Mouse (Mus musculus): ENCODE results near the gene Cacna1a. TPM values are rescaled to one million over a fixed set of nuclear protein-coding genes. Genes with fewer than 3 reads are reported as not detected.

Cacna1a gene
- polyA plus RNA-seq, 1 experiment: 21.6 TPM

GRCm38 (mm10) chr8:84426087-84426486, 37.8 kb downstream of the Cacna1a start:
- Histone ChIP-seq H3K36me3 (replicated peaks; ENCODE audit: low read length) (no peaks in the 10 kb centered on the region), H3K9me3 (no peaks in the 10 kb centered on the region), H3K4me1 (peaks cover 8% of the 10 kb centered on the region), H3K27me3 (replicated peaks) (peaks cover 40% of the 10 kb centered on the region), H3K4me3 (replicated peaks) (no peak overlapping the region)
- TF ChIP-seq GATA1 (IDR thresholded peaks at IDR 0.05; ENCODE audit: borderline replicate concordance, low read length) (no peak), FLI1 (IDR thresholded peaks at IDR 0.05; ENCODE audit: low read length) (no peak)

- H3K4me3 ChIP-seq (replicated peaks): no peak overlapping the region
- H3K9me3 ChIP-seq: no peaks in the 10 kb centered on the region
- H3K36me3 ChIP-seq (replicated peaks; ENCODE audit: low read length): no peaks in the 10 kb centered on the region
- peaks cover 42% of the 10 kb centered on the region for H3K27me3 ChIP-seq (replicated peaks)
- TF ChIP-seq GATA1 (IDR thresholded peaks at IDR 0.05; ENCODE audit: borderline replicate concordance, low read length) (no peak), FLI1 (IDR thresholded peaks at IDR 0.05; ENCODE audit: low read length) (no peak)
- H3K4me1 ChIP-seq: peaks cover 8% of the 10 kb centered on the region
Observed at GRCm38 (mm10) chr8:84426582-84426981, 38.3 kb downstream of the Cacna1a start.

GRCm38 (mm10) chr8:84428034-84428433, 39.8 kb downstream of the Cacna1a start:
- H3K27me3 ChIP-seq (replicated peaks): peaks cover 41% of the 10 kb centered on the region
- peaks cover 8% of the 10 kb centered on the region for H3K4me1 ChIP-seq
- no peaks in the 10 kb centered on the region for H3K36me3 ChIP-seq (replicated peaks; ENCODE audit: low read length)

GRCm38 (mm10) chr8:84429014-84429413, 40.8 kb downstream of the Cacna1a start:
- peaks cover 8% of the 10 kb centered on the region for H3K4me1 ChIP-seq
- no peaks in the 10 kb centered on the region for H3K36me3 ChIP-seq (replicated peaks; ENCODE audit: low read length)
- no peaks in the 10 kb centered on the region for H3K9me3 ChIP-seq
- peaks cover 42% of the 10 kb centered on the region for H3K27me3 ChIP-seq (replicated peaks)
- TF ChIP-seq GATA1 (IDR thresholded peaks at IDR 0.05; ENCODE audit: borderline replicate concordance, low read length) (no peak), FLI1 (IDR thresholded peaks at IDR 0.05; ENCODE audit: low read length) (no peak)
- no peak overlapping the region for H3K4me3 ChIP-seq (replicated peaks)

More at GRCm38 (mm10) chr8:84428034-84428433, 39.8 kb downstream of the Cacna1a start:
- no peaks in the 10 kb centered on the region for H3K9me3 ChIP-seq
- no peak overlapping the region for H3K4me3 ChIP-seq (replicated peaks)
- TF ChIP-seq FLI1 (IDR thresholded peaks at IDR 0.05; ENCODE audit: low read length) (no peak), GATA1 (IDR thresholded peaks at IDR 0.05; ENCODE audit: borderline replicate concordance, low read length) (no peak)

- no peaks in the 10 kb centered on the region for H3K36me3 ChIP-seq (replicated peaks; ENCODE audit: low read length)
- TF ChIP-seq FLI1 (IDR thresholded peaks at IDR 0.05; ENCODE audit: low read length): no peak
- TF ChIP-seq GATA1 (IDR thresholded peaks at IDR 0.05; ENCODE audit: borderline replicate concordance, low read length): no peak
- no peak overlapping the region for H3K4me3 ChIP-seq (replicated peaks)
- H3K4me1 ChIP-seq: peaks cover 8% of the 10 kb centered on the region
- H3K9me3 ChIP-seq: no peaks in the 10 kb centered on the region
- H3K27me3 ChIP-seq (replicated peaks): peaks cover 39% of the 10 kb centered on the region
Observed at GRCm38 (mm10) chr8:84429492-84429891, 41.3 kb downstream of the Cacna1a start.

GRCm38 (mm10) chr8:84435370-84435769, 47.1 kb downstream of the Cacna1a start:
- no peak for TF ChIP-seq FLI1 (IDR thresholded peaks at IDR 0.05; ENCODE audit: low read length)
- TF ChIP-seq GATA1 (IDR thresholded peaks at IDR 0.05; ENCODE audit: borderline replicate concordance, low read length): no peak
- Histone ChIP-seq H3K36me3 (replicated peaks; ENCODE audit: low read length) (no peaks in the 10 kb centered on the region), H3K27me3 (replicated peaks) (peaks cover 28% of the 10 kb centered on the region), H3K4me3 (replicated peaks) (no peak overlapping the region), H3K4me1 (no peaks in the 10 kb centered on the region), H3K9me3 (no peaks in the 10 kb centered on the region)

GRCm38 (mm10) chr8:84439813-84440212, 51.6 kb downstream of the Cacna1a start:
- no peaks in the 10 kb centered on the region for H3K4me1 ChIP-seq
- H3K36me3 ChIP-seq (replicated peaks; ENCODE audit: low read length): no peaks in the 10 kb centered on the region
- TF ChIP-seq GATA1 (IDR thresholded peaks at IDR 0.05; ENCODE audit: borderline replicate concordance, low read length) (no peak), FLI1 (IDR thresholded peaks at IDR 0.05; ENCODE audit: low read length) (no peak)
- no peak overlapping the region for H3K4me3 ChIP-seq (replicated peaks)
- no peaks in the 10 kb centered on the region; the same call in 1 of the 2 replicates for H3K9me3 ChIP-seq
- peaks cover 21% of the 10 kb centered on the region for H3K27me3 ChIP-seq (replicated peaks)

GRCm38 (mm10) chr8:84442043-84442442, 53.8 kb downstream of the Cacna1a start:
- peaks cover 20% of the 10 kb centered on the region for H3K27me3 ChIP-seq (replicated peaks)
- H3K4me1 ChIP-seq: no peaks in the 10 kb centered on the region
- TF ChIP-seq FLI1 (IDR thresholded peaks at IDR 0.05; ENCODE audit: low read length): no peak
- TF ChIP-seq GATA1 (IDR thresholded peaks at IDR 0.05; ENCODE audit: borderline replicate concordance, low read length): no peak
- H3K4me3 ChIP-seq (replicated peaks): no peak overlapping the region
- no peaks in the 10 kb centered on the region; the same call in 1 of the 2 replicates for H3K9me3 ChIP-seq
- H3K36me3 ChIP-seq (replicated peaks; ENCODE audit: low read length): no peaks in the 10 kb centered on the region

GRCm38 (mm10) chr8:84446571-84446991, 58.3 kb downstream of the Cacna1a start:
- Histone ChIP-seq H3K36me3 (replicated peaks; ENCODE audit: low read length) (no peaks in the 10 kb centered on the region), H3K4me3 (replicated peaks) (no peak overlapping the region), H3K9me3 (peaks cover 6% of the 10 kb centered on the region; the same call in 1 of the 2 replicates), H3K4me1 (no peaks in the 10 kb centered on the region), H3K27me3 (replicated peaks) (peaks cover 22% of the 10 kb centered on the region)
- no peak for TF ChIP-seq FLI1 (IDR thresholded peaks at IDR 0.05; ENCODE audit: low read length)
- no peak for TF ChIP-seq GATA1 (IDR thresholded peaks at IDR 0.05; ENCODE audit: borderline replicate concordance, low read length)

GRCm38 (mm10) chr8:84454532-84454931, 66.3 kb downstream of the Cacna1a start:
- H3K36me3 ChIP-seq (replicated peaks; ENCODE audit: low read length): no peaks in the 10 kb centered on the region
- no peaks in the 10 kb centered on the region for H3K27me3 ChIP-seq (replicated peaks)
- H3K9me3 ChIP-seq: no peaks in the 10 kb centered on the region
- no peaks in the 10 kb centered on the region for H3K4me1 ChIP-seq
- TF ChIP-seq FLI1 (IDR thresholded peaks at IDR 0.05; ENCODE audit: low read length) (no peak), GATA1 (IDR thresholded peaks at IDR 0.05; ENCODE audit: borderline replicate concordance, low read length) (no peak)
- no peak overlapping the region for H3K4me3 ChIP-seq (replicated peaks)

- TF ChIP-seq FLI1 (IDR thresholded peaks at IDR 0.05; ENCODE audit: low read length) (no peak), GATA1 (IDR thresholded peaks at IDR 0.05; ENCODE audit: borderline replicate concordance, low read length) (no peak)
- Histone ChIP-seq H3K9me3 (peaks cover 4% of the 10 kb centered on the region; the same call in 1 of the 2 replicates), H3K4me1 (no peaks in the 10 kb centered on the region), H3K4me3 (replicated peaks) (no peak overlapping the region), H3K36me3 (replicated peaks; ENCODE audit: low read length) (no peaks in the 10 kb centered on the region), H3K27me3 (replicated peaks) (peaks cover 9% of the 10 kb centered on the region)
Observed at GRCm38 (mm10) chr8:84458853-84459252, 70.6 kb downstream of the Cacna1a start.
